In the genomic region with DNA sequence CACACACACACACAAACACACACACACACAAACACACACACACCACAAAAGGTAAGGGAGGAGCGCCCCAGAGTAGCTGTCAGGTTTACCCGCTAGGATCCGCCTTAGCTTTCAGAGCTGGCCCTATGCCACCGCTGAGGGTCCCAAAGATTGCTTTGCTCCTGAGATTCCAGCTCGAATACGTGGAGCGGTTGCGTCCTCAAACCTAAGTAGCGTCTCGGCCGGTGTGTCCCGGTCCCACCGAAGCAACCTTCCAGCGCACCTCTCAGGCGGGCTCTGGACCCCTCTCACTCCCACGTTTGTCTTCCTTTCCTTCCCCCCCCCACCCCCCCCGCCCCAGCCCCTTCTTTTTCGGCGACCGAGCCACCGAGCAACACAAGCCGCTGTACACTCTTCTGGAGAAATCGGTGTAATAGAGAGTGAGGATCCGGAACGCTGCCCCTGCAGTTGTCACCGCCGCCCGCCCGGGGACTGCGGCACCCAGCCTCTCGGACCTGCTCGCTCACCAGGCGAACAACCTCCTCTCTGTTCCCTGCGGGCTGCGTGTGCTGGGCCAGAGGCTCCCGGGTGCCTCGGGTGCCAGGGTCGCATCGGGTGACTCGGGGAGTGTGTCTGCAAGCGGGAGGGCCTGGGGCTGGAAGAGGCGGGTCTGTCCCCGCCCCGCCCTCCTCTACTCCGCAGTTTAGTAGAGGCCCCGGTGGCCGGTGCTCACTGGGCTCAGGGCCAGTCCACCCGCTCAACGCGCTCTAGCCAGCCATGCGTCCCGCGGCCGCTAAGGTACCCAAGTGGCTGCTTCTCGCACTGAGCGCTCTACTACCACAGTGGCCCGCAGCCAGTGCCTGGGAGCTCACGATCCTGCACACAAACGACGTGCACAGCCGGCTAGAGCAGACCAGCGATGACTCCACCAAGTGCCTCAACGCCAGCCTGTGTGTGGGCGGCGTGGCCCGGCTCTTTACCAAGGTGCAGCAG, we compare ENCODE assay signal across 9 mouse cellular contexts. TPM values are rescaled to one million over a fixed set of nuclear protein-coding genes. Genes with fewer than 3 reads are reported as not detected.
DNase-seq lines count a peak whose midpoint lies in the region; ATAC-seq and TF ChIP-seq lines count a peak whose summit lies in the region.
"Had no signal": no experiment of that assay in that cellular context is flagged by ENCODE, and none has a peak within 500 bp of the region (broad histone marks: within the 10 kb centered on the region; RNA-seq: fewer than 3 reads in every experiment).

A gene (plus strand): TSS at position 268 of the 972 bp plus-strand sequence.

- TF ChIP-seq CTCF in lung, postnatal 0 days (IDR thresholded peaks at IDR 0.05): no peak

- peak; percentile 96 for ATAC-seq in hindbrain, embryonic 11.5 days (ENCODE audit: low FRiP score)
- peak; percentile 88 for ATAC-seq in lung, postnatal 0 days

- peak; percentile 26 for DNase-seq in MEL-GATA-1-ER (ENCODE audit: extremely low read depth, low read depth)
- DNase-seq in cerebellum, adult 9-11 months: peak; percentile 79
- peak; percentile 32 to 48 for DNase-seq in frontal cortex, postnatal 14 days (ENCODE audit: low spot score in 2 of 2)
- peak; percentile 78 for DNase-seq in hindbrain, embryonic 11.5 days (ENCODE audit: low spot score)
- peak; percentile 58 to 73 for DNase-seq in layer of hippocampus, postnatal 10 days (ENCODE audit: low spot score in 2 of 2)
- peak; percentile 66 for DNase-seq in lung, postnatal 0 days (ENCODE audit: low spot score)
- peak; percentile 47 for DNase-seq in ovary, postnatal 14 days (ENCODE audit: low spot score)
- peak; percentile 25 to 48 for DNase-seq in urinary bladder, adult 18-20 months (ENCODE audit: low spot score in 2 of 2)

- H3K4me2 ChIP-seq in hindbrain, embryonic 11.5 days (replicated peaks; ENCODE audit: low read depth, low read length): peak within 1 kb of the TSS; percentile 86
- H3K4me2 ChIP-seq in lung, postnatal 0 days (replicated peaks; ENCODE audit: low read depth, low read length): peak within 1 kb of the TSS; percentile 88

- TF ChIP-seq EP300 in lung, postnatal 0 days (IDR thresholded peaks at IDR 0.05): no peak

- no peaks in the 10 kb centered on the region for H3K4me1 ChIP-seq in hindbrain, embryonic 11.5 days (replicated peaks; ENCODE audit: control insufficient read depth, insufficient read depth, low read length)
- 0 out of 2 replicates have a peak, but pooled peaks cover 4% of the 10 kb centered on the region for H3K4me1 ChIP-seq in lung, postnatal 0 days (ENCODE audit: insufficient read depth, low read depth, low read length)

- H3K4me3 ChIP-seq in hindbrain, embryonic 11.5 days (ENCODE audit: low read depth, low read length): peak within 1 kb of the TSS; percentile 55
- peak within 1 kb of the TSS; percentile 52 for H3K4me3 ChIP-seq in lung, postnatal 0 days (ENCODE audit: low read depth, low read length)

- H3K36me3 ChIP-seq in hindbrain, embryonic 11.5 days (ENCODE audit: control insufficient read depth, insufficient read depth, low read length): no peaks in the 10 kb centered on the region
- no peaks in the 10 kb centered on the region for H3K36me3 ChIP-seq in lung, postnatal 0 days (ENCODE audit: insufficient read depth, low read length)

- under 1% methylated on average over 64 of the region's 66 CpGs for WGBS in hindbrain, embryonic 11.5 days
- under 1% methylated on average over 60 of the region's 66 CpGs for WGBS in lung, postnatal 0 days

- peaks cover 8% of the 10 kb centered on the region; the same call in 1 of the 2 replicates for H3K27me3 ChIP-seq in hindbrain, embryonic 11.5 days (ENCODE audit: control insufficient read depth, insufficient read depth, low read length)
- no peaks in the 10 kb centered on the region for H3K27me3 ChIP-seq in lung, postnatal 0 days (replicated peaks; ENCODE audit: insufficient read depth, low read length)

- no peak within 1 kb of the TSS for H3K27ac ChIP-seq in hindbrain, embryonic 11.5 days (ENCODE audit: low read depth, low read length)
- H3K27ac ChIP-seq in lung, postnatal 0 days (ENCODE audit: low read length): no peak within 1 kb of the TSS
- H3K27ac ChIP-seq: macrophage had no signal

- H3K9me3 ChIP-seq in hindbrain, embryonic 11.5 days (ENCODE audit: control insufficient read depth, low read length): no peaks in the 10 kb centered on the region
- H3K9me3 ChIP-seq in lung, postnatal 0 days (ENCODE audit: low read length): no peaks in the 10 kb centered on the region

- peak within 1 kb of the TSS; percentile 56 for H3K9ac ChIP-seq in hindbrain, embryonic 11.5 days (ENCODE audit: low read depth, low read length)
- H3K9ac ChIP-seq in lung, postnatal 0 days (replicated peaks; ENCODE audit: low read depth): peak within 1 kb of the TSS; percentile 23; the same call in 1 of the 2 replicates

RNA-seq across cellular contexts. Expression of the gene that starts here (rescaled TPM):
- polyA plus RNA-seq in hindbrain, embryonic 11.5 days (2014; fragmentation: Nextera tagmentation; extraction: Ambion mirVana): 0.73 and 2.1 TPM in 2 replicates
- total RNA-seq in layer of hippocampus, postnatal 10 days (2021): 1 to 10 TPM; 3.8 to 4.6 TPM
- polyA plus RNA-seq in lung, postnatal 0 days (2015; fragmentation: Nextera tagmentation; extraction: Ambion mirVana): 5.3 and 5.8 TPM in 2 replicates

Comparison
In these comparisons a context has a peak if more than half of its experiments do, and no peak if none do; other contexts are left out.
1. DNase-seq: peak in every context shown above with its lines; median percentile 79 in cerebellum, adult 9-11 months; 78 in hindbrain, embryonic 11.5 days; 66 in lung, postnatal 0 days; 66 in layer of hippocampus, postnatal 10 days; 47 in ovary, postnatal 14 days; 40 in frontal cortex, postnatal 14 days; 36 in urinary bladder, adult 18-20 months; 26 in MEL-GATA-1-ER.